Mouse (Mus musculus): ENCODE measurements at regions not wholly inside any gene's neighbourhood (a gene's known extent, or its start where the extent isn't known, plus 50 kb on each side); places are given as distances from the start of the nearest gene placed in this dataset.

- TF ChIP-seq CTCF (IDR thresholded peaks at IDR 0.05; ENCODE audit: borderline replicate concordance, insufficient read depth, low read length) (no peak), POLR2A (IDR thresholded peaks at IDR 0.05; ENCODE audit: low read depth, low read length) (no peak)
- Histone ChIP-seq H3K27ac (ENCODE audit: insufficient read depth, low read length) (no peak overlapping the region), H3K4me3 (ENCODE audit: insufficient read depth, low read length) (no peak overlapping the region), H3K4me1 (ENCODE audit: control insufficient read depth, insufficient read depth, low read length) (peaks cover 8% of the 10 kb centered on the region; the same call in 1 of the 2 replicates)
Measured at GRCm38 (mm10) chr14:64574277-64574676, 470.2 kb downstream of the Prss52 start.

- Histone ChIP-seq H3K4me1 (ENCODE audit: control insufficient read depth, insufficient read depth, low read length) (peaks cover 8% of the 10 kb centered on the region; the same call in 1 of the 2 replicates), H3K4me3 (ENCODE audit: insufficient read depth, low read length) (no peak overlapping the region), H3K27ac (ENCODE audit: insufficient read depth, low read length) (no peak overlapping the region)
- TF ChIP-seq POLR2A (IDR thresholded peaks at IDR 0.05; ENCODE audit: low read depth, low read length) (no peak), CTCF (IDR thresholded peaks at IDR 0.05; ENCODE audit: borderline replicate concordance, insufficient read depth, low read length) (no peak)
Measured at GRCm38 (mm10) chr14:64574773-64575172, 470.7 kb downstream of the Prss52 start.

GRCm38 (mm10) chr14:64575954-64576353 is 471.9 kb downstream of the Prss52 start:
- H3K27ac ChIP-seq (ENCODE audit: insufficient read depth, low read length) = no peak overlapping the region
- H3K4me3 ChIP-seq (ENCODE audit: insufficient read depth, low read length) = no peak overlapping the region
- TF ChIP-seq CTCF (IDR thresholded peaks at IDR 0.05; ENCODE audit: borderline replicate concordance, insufficient read depth, low read length) (no peak), POLR2A (IDR thresholded peaks at IDR 0.05; ENCODE audit: low read depth, low read length) (no peak)
- peaks cover 8% of the 10 kb centered on the region; the same call in 1 of the 2 replicates for H3K4me1 ChIP-seq (ENCODE audit: control insufficient read depth, insufficient read depth, low read length)

GRCm38 (mm10) chr14:64580086-64580485 is 476.0 kb downstream of the Prss52 start:
- TF ChIP-seq POLR2A (IDR thresholded peaks at IDR 0.05; ENCODE audit: low read depth, low read length) (no peak), CTCF (IDR thresholded peaks at IDR 0.05; ENCODE audit: borderline replicate concordance, insufficient read depth, low read length) (no peak)
- H3K4me1 ChIP-seq (ENCODE audit: control insufficient read depth, insufficient read depth, low read length) = no peaks in the 10 kb centered on the region
- H3K4me3 ChIP-seq (ENCODE audit: insufficient read depth, low read length) = no peak overlapping the region
- H3K27ac ChIP-seq (ENCODE audit: insufficient read depth, low read length) = no peak overlapping the region

- no peak overlapping the region for H3K4me3 ChIP-seq (ENCODE audit: insufficient read depth, low read length)
- TF ChIP-seq CTCF (IDR thresholded peaks at IDR 0.05; ENCODE audit: borderline replicate concordance, insufficient read depth, low read length) (no peak), POLR2A (IDR thresholded peaks at IDR 0.05; ENCODE audit: low read depth, low read length) (no peak)
- H3K4me1 ChIP-seq (ENCODE audit: control insufficient read depth, insufficient read depth, low read length) = no peaks in the 10 kb centered on the region
Measured at GRCm38 (mm10) chr14:64580862-64581261, 476.8 kb downstream of the Prss52 start.

GRCm38 (mm10) chr14:64581705-64582104 is 477.6 kb downstream of the Prss52 start:
- no peak overlapping the region for H3K27ac ChIP-seq (ENCODE audit: insufficient read depth, low read length)
- H3K4me3 ChIP-seq (ENCODE audit: insufficient read depth, low read length) = no peak overlapping the region
- TF ChIP-seq POLR2A (IDR thresholded peaks at IDR 0.05; ENCODE audit: low read depth, low read length) (no peak), CTCF (IDR thresholded peaks at IDR 0.05; ENCODE audit: borderline replicate concordance, insufficient read depth, low read length) (no peak)
- no peaks in the 10 kb centered on the region for H3K4me1 ChIP-seq (ENCODE audit: control insufficient read depth, insufficient read depth, low read length)

More at GRCm38 (mm10) chr14:64580862-64581261, 476.8 kb downstream of the Prss52 start:
- no peak overlapping the region for H3K27ac ChIP-seq (ENCODE audit: insufficient read depth, low read length)

- Histone ChIP-seq H3K27ac (ENCODE audit: insufficient read depth, low read length) (no peak overlapping the region), H3K4me3 (ENCODE audit: insufficient read depth, low read length) (no peak overlapping the region), H3K4me1 (ENCODE audit: control insufficient read depth, insufficient read depth, low read length) (no peaks in the 10 kb centered on the region)
- no peak for TF ChIP-seq POLR2A (IDR thresholded peaks at IDR 0.05; ENCODE audit: low read depth, low read length)
Measured at GRCm38 (mm10) chr14:64582822-64583221, 478.7 kb downstream of the Prss52 start.

- Histone ChIP-seq H3K4me3 (ENCODE audit: insufficient read depth, low read length) (no peak overlapping the region), H3K4me1 (ENCODE audit: control insufficient read depth, insufficient read depth, low read length) (no peaks in the 10 kb centered on the region; the same call in 1 of the 2 replicates), H3K27ac (ENCODE audit: insufficient read depth, low read length) (no peak overlapping the region)
- no peak for TF ChIP-seq CTCF (IDR thresholded peaks at IDR 0.05; ENCODE audit: borderline replicate concordance, insufficient read depth, low read length)
- no peak for TF ChIP-seq POLR2A (IDR thresholded peaks at IDR 0.05; ENCODE audit: low read depth, low read length)
Measured at GRCm38 (mm10) chr14:64584221-64584620, 480.1 kb downstream of the Prss52 start.

- H3K4me3 ChIP-seq (ENCODE audit: insufficient read depth, low read length) = no peak overlapping the region
- H3K4me1 ChIP-seq (ENCODE audit: control insufficient read depth, insufficient read depth, low read length) = no peaks in the 10 kb centered on the region; the same call in none of the 2 replicates
- no peak overlapping the region for H3K27ac ChIP-seq (ENCODE audit: insufficient read depth, low read length)
- TF ChIP-seq CTCF (IDR thresholded peaks at IDR 0.05; ENCODE audit: borderline replicate concordance, insufficient read depth, low read length) (no peak), POLR2A (IDR thresholded peaks at IDR 0.05; ENCODE audit: low read depth, low read length) (no peak)
Measured at GRCm38 (mm10) chr14:64585081-64585470, 481.0 kb downstream of the Prss52 start.

GRCm38 (mm10) chr14:64585471-64586192 is 481.5 kb downstream of the Prss52 start:
- H3K4me1 ChIP-seq (ENCODE audit: control insufficient read depth, insufficient read depth, low read length) = no peaks in the 10 kb centered on the region; the same call in none of the 2 replicates
- TF ChIP-seq POLR2A (IDR thresholded peaks at IDR 0.05; ENCODE audit: low read depth, low read length) (no peak), CTCF (IDR thresholded peaks at IDR 0.05; ENCODE audit: borderline replicate concordance, insufficient read depth, low read length) (no peak)
- H3K4me3 ChIP-seq (ENCODE audit: insufficient read depth, low read length) = no peak overlapping the region
- H3K27ac ChIP-seq (ENCODE audit: insufficient read depth, low read length) = no peak overlapping the region

Measured in embryonic fibroblast, embryonic 13.5 days (primary cell).